Mouse (Mus musculus) limb, embryonic 14.5 days (tissue): ENCODE results near the gene Rhcg. TPM values are rescaled to one million over a fixed set of nuclear protein-coding genes. Genes with fewer than 3 reads are reported as not detected.

Experiments
- ATAC-seq: fragments of 200-750 bp; cut with Nextera tagmentation; 2 replicates; pipeline ENCODE4 v1.8.0; 2017; ENCODE audit warnings: low read depth, moderate number of reproducible peaks, moderate TSS enrichment; ENCODE audit not compliant: low FRiP score
- DNase-seq: peaks from one replicate; pipeline ENCODE4 v3.0.0-alpha.2; 2015; ENCODE audit warnings: low spot score
- H3K27ac ChIP-seq: fragments of 300-500 bp; sonication (generic); replicated peaks from 2 replicates; pipeline ENCODE4 v1.5.1; 2014; ENCODE audit warnings: low read depth, mild to moderate bottlenecking, low read length, moderate library complexity, mixed read lengths
- H3K27me3 ChIP-seq: fragments of 300-500 bp; sonication (generic); 2 replicates; pipeline ENCODE4 v1.6.1; 2014; ENCODE audit warnings: low read length, mixed read lengths; ENCODE audit not compliant: control insufficient read depth, insufficient read depth
- H3K36me3 ChIP-seq: fragments of 300-500 bp; sonication (generic); 2 replicates; pipeline ENCODE4 v1.6.1; 2014; ENCODE audit warnings: mild to moderate bottlenecking, low read length, moderate library complexity, mixed read lengths; ENCODE audit not compliant: control insufficient read depth, insufficient read depth
- H3K4me1 ChIP-seq: fragments of 300-500 bp; sonication (generic); 2 replicates; pipeline ENCODE4 v1.6.1; 2014; ENCODE audit warnings: antibody characterized with exemption, low read length, mixed read lengths; ENCODE audit not compliant: control insufficient read depth, insufficient read depth
- H3K4me2 ChIP-seq: fragments of 300-500 bp; sonication (generic); replicated peaks from 2 replicates; pipeline ENCODE4 v1.6.1; 2014; ENCODE audit warnings: low read depth, mild to moderate bottlenecking, low read length, moderate library complexity; ENCODE audit not compliant: severe bottlenecking
- H3K4me3 ChIP-seq: fragments of 300-500 bp; sonication (generic); replicated peaks from 2 replicates; pipeline ENCODE4 v1.5.1; 2014; ENCODE audit warnings: low read length
- H3K9ac ChIP-seq: fragments of 300-500 bp; sonication (generic); 2 replicates; pipeline ENCODE4 v1.6.1; 2014; ENCODE audit warnings: mild to moderate bottlenecking, low read depth, low read length, moderate library complexity; ENCODE audit not compliant: severe bottlenecking
- H3K9me3 ChIP-seq: fragments of 300-500 bp; sonication (generic); 2 replicates; pipeline ENCODE4 v1.6.1; 2016; ENCODE audit warnings: low read length; ENCODE audit not compliant: control insufficient read depth
- POLR2A ChIP-seq: fragments of 200-500 bp; IDR thresholded peaks from 2 replicates; pipeline ENCODE4 v1.8.0; 2012; ENCODE audit warnings: inconsistent platforms, mild to moderate bottlenecking, moderate library complexity, borderline replicate concordance; ENCODE audit not compliant: insufficient read depth, insufficient read length; ENCODE audit errors: extremely low read depth
- WGBS: fragments of 180-500 bp; shearing (Covaris S2); extraction: QIAGEN DNeasy Blood & Tissue Kit; methylation state at CpG from one replicate; pipeline ENCODE4 v1.1.7; 2014; 5-methylcytosine and 5-hydroxymethylcytosine counted together
- polyA plus RNA-seq, 2 experiments: library from polyadenylated mRNA; depleted of rRNA in 1 of 2; stranded (reverse) in 1 of 2; unstranded in 1 of 2; fragments of >200 nt; fragmentation: Nextera tagmentation in 1 of 2; extraction: Ambion mirVana in 1 of 2; gene quantifications; 2 replicates each; pipeline versions ENCODE4 v1.2.1 to v1.2.3; 2012 to 2014

Gene Rhcg
- polyA plus RNA-seq (2012; rRNA removed) (0.08 and 0.14 TPM in 2 replicates), polyA plus RNA-seq (2014; fragmentation: Nextera tagmentation; extraction: Ambion mirVana) (0.11 TPM in 1 of 2 replicates, not detected in the other)

- no peak for DNase-seq
- 11% methylated on average over 33 of the region's 33 CpGs for WGBS
- H3K9ac ChIP-seq = no peak within 1 kb of the TSS
- H3K27me3 ChIP-seq = peaks cover 31% of the 10 kb centered on the region
- H3K4me1 ChIP-seq = no peaks in the 10 kb centered on the region; the same call in 1 of the 2 replicates
- H3K4me3 ChIP-seq = peak within 1 kb of the TSS; percentile 15; the same call in 1 of the 2 replicates
- H3K36me3 ChIP-seq = no peaks in the 10 kb centered on the region
- no peak within 1 kb of the TSS for H3K27ac ChIP-seq
- no peaks in the 10 kb centered on the region for H3K9me3 ChIP-seq
- H3K4me2 ChIP-seq = peak within 1 kb of the TSS; percentile 32
- ATAC-seq = no peak
- TF ChIP-seq POLR2A = no peak
These were observed at the start of gene Rhcg for GRCm38 (mm10) chr7:79617418-79617817. Gene Rhcg, minus strand, starts transcription at chr7:79617657.

- Histone ChIP-seq H3K36me3 (peaks cover 51% of the 10 kb centered on the region), H3K27ac (no peak overlapping the region), H3K4me3 (no peak overlapping the region), H3K4me1 (peaks cover 7% of the 10 kb centered on the region), H3K9ac (no peak overlapping the region), H3K4me2 (no peak overlapping the region), H3K27me3 (no peaks in the 10 kb centered on the region), H3K9me3 (no peaks in the 10 kb centered on the region)
- DNase-seq (no peak), ATAC-seq (no peak)
- TF ChIP-seq POLR2A = no peak
These were observed 49.2 kb upstream of the Rhcg start for GRCm38 (mm10) chr7:79666690-79667089.

GRCm38 (mm10) chr7:79661253-79661890, 43.9 kb upstream of the Rhcg start:
- DNase-seq (no peak), ATAC-seq (no peak)
- no peak overlapping the region for H3K27ac ChIP-seq
- H3K36me3 ChIP-seq = peaks cover 8% of the 10 kb centered on the region; the same call in 1 of the 2 replicates
- H3K9ac ChIP-seq = peak overlapping the region; percentile 78; the same call in 1 of the 2 replicates
- peak overlapping the region; percentile 88 for H3K4me3 ChIP-seq
- no peaks in the 10 kb centered on the region for H3K9me3 ChIP-seq
- peaks cover 15% of the 10 kb centered on the region for H3K4me1 ChIP-seq
- no peak for TF ChIP-seq POLR2A
- 18% methylated on average over 5 of the region's 5 CpGs for WGBS
- H3K27me3 ChIP-seq = no peaks in the 10 kb centered on the region
- H3K4me2 ChIP-seq = peak overlapping the region; percentile 95

GRCm38 (mm10) chr7:79660291-79661150, 43.1 kb upstream of the Rhcg start:
- peak overlapping the region; percentile 88 for H3K4me3 ChIP-seq
- TF ChIP-seq POLR2A = no peak
- DNase-seq (no peak), ATAC-seq (peak; percentile 20)
- H3K36me3 ChIP-seq = peaks cover 1% of the 10 kb centered on the region; the same call in 1 of the 2 replicates
- peaks cover 15% of the 10 kb centered on the region for H3K4me1 ChIP-seq
- no peaks in the 10 kb centered on the region for H3K27me3 ChIP-seq
- no peaks in the 10 kb centered on the region for H3K9me3 ChIP-seq
- under 1% methylated on average over 68 of the region's 73 CpGs for WGBS
- peak overlapping the region; percentile 95 for H3K4me2 ChIP-seq
- H3K9ac ChIP-seq = peak overlapping the region; percentile 78
- no peak overlapping the region for H3K27ac ChIP-seq

- WGBS = under 1% methylated on average over 39 of the region's 39 CpGs
- H3K9me3 ChIP-seq = no peaks in the 10 kb centered on the region
- no peaks in the 10 kb centered on the region for H3K27me3 ChIP-seq
- 0 out of 2 replicates have a peak, but pooled peaks have one; percentile 52 for TF ChIP-seq POLR2A
- H3K27ac ChIP-seq = no peak within 1 kb of the TSS
- DNase-seq (peak; percentile 98), ATAC-seq (peak; percentile 100)
- H3K4me2 ChIP-seq = peak within 1 kb of the TSS; percentile 95
- peaks cover 15% of the 10 kb centered on the region for H3K4me1 ChIP-seq
- H3K9ac ChIP-seq = peak within 1 kb of the TSS; percentile 78
- peak within 1 kb of the TSS; percentile 88 for H3K4me3 ChIP-seq
- H3K36me3 ChIP-seq = no peaks in the 10 kb centered on the region
These were observed 42.3 kb upstream of the Rhcg start, which contains the start of gene Ticrr for GRCm38 (mm10) chr7:79659578-79660290. Gene Ticrr, plus strand, starts transcription at chr7:79660196.
